Mouse (Mus musculus) hindbrain, postnatal 0 days (tissue): ENCODE results near the gene Entpd8. TPM values are rescaled to one million over a fixed set of nuclear protein-coding genes. Genes with fewer than 3 reads are reported as not detected.

Experiments used
- ATAC-seq: fragments of 200-750 bp; cut with Nextera tagmentation; 2 replicates; pipeline ENCODE4 v1.8.0; 2017; ENCODE audit warnings: mild to moderate bottlenecking, moderate TSS enrichment, moderate library complexity
- DNase-seq: peaks from one replicate; pipeline ENCODE4 v3.0.0-alpha.2; 2015; ENCODE audit warnings: low spot score
- H3K27ac ChIP-seq: fragments of 300-500 bp; sonication (generic); 2 replicates; pipeline ENCODE4 v1.5.1; 2014; ENCODE audit warnings: mild to moderate bottlenecking
- H3K27me3 ChIP-seq: fragments of 300-500 bp; sonication (generic); 2 replicates; pipeline ENCODE4 v1.6.1; 2014; ENCODE audit warnings: low read length, mixed read lengths; ENCODE audit not compliant: insufficient read depth
- H3K36me3 ChIP-seq: fragments of 300-500 bp; sonication (generic); 2 replicates; pipeline ENCODE4 v1.6.1; 2014; ENCODE audit warnings: low read length, mixed read lengths; ENCODE audit not compliant: insufficient read depth
- H3K4me1 ChIP-seq: fragments of 300-500 bp; sonication (generic); 2 replicates; pipeline ENCODE4 v1.6.1; 2014; ENCODE audit warnings: antibody characterized with exemption, low read length, mixed read lengths; ENCODE audit not compliant: insufficient read depth
- H3K4me2 ChIP-seq: fragments of 300-500 bp; sonication (generic); 2 replicates; pipeline ENCODE4 v1.6.1; 2014; ENCODE audit warnings: low read depth, mild to moderate bottlenecking, low read length, moderate library complexity, mixed read lengths
- H3K4me3 ChIP-seq: fragments of 300-500 bp; sonication (generic); 2 replicates; pipeline ENCODE4 v1.5.1; 2014; ENCODE audit warnings: low read length
- H3K9ac ChIP-seq: fragments of 300-500 bp; sonication (generic); replicated peaks from 2 replicates; pipeline ENCODE4 v1.6.1; 2014; ENCODE audit warnings: mild to moderate bottlenecking, low read length, moderate library complexity, mixed read lengths
- H3K9me3 ChIP-seq: fragments of 300-500 bp; sonication (generic); 2 replicates; pipeline ENCODE4 v1.6.1; 2016; ENCODE audit warnings: low read length, mixed read lengths
- CTCF ChIP-seq: IDR thresholded peaks from 2 replicates; pipeline ENCODE4 v1.5.1; 2016; ENCODE audit warnings: antibody characterized with exemption, control low read depth, low read depth
- whole genome bisulfite sequencing: fragments of 180-500 bp; shearing (Covaris S2); extraction: QIAGEN DNeasy Blood & Tissue Kit; methylation state at CpG from one replicate; pipeline ENCODE4 v1.1.7; 2014; 5-methylcytosine and 5-hydroxymethylcytosine counted together
- microRNA-seq, 2 experiments: library from miRNA; unstranded; fragments of <30 nt; microRNA quantifications; one replicate each; pipeline ENCODE4; 2016
- polyA plus RNA-seq: library from polyadenylated mRNA; unstranded; fragments of >200 nt; fragmentation: Nextera tagmentation; extraction: Ambion mirVana; gene quantifications from 2 replicates; pipeline ENCODE4 v1.2.1, GENCODE M21; 2015
- total RNA-seq: library from RNA; depleted of rRNA; stranded (reverse); fragments of >200 nt; gene quantifications from 2 replicates; pipeline ENCODE4 v1.2.3, GENCODE M21; 2014; rRNA removed

Entpd8 gene
- total and polyA plus RNA-seq, 2 experiments from 2014 or later, result not detected

DNA sequence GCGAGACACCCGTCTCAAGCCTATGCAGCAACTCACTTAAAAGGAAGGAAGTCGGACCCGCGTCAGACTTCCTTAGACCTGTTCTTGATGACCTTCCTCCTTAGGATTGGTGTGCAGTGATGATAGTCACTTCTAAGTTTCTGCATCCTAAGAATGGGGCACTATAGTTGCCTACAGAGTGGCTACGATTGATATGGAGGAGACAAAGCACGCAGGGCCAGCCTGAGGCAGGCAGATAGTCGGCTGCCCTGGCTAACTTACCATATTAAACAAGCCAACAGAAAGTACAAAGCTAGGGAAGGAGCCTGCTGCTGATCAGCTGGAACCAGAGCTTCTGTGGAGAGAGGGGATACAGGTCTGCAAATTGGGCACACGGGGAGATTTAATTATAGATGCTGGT is 51.5 kb downstream of the Entpd8 start:
- H3K4me3 ChIP-seq, result no peak overlapping the region
- H3K27ac ChIP-seq, result no peak overlapping the region
- no peak for DNase-seq
- no peak overlapping the region for H3K9ac ChIP-seq
- H3K36me3 ChIP-seq, result no peaks in the 10 kb centered on the region
- ATAC-seq, result no peak
- no peak for TF ChIP-seq CTCF
- no peak overlapping the region for H3K4me2 ChIP-seq
- H3K27me3 ChIP-seq, result no peaks in the 10 kb centered on the region
- WGBS, result 75% methylated on average over 9 of the region's 9 CpGs
- no peaks in the 10 kb centered on the region for H3K9me3 ChIP-seq
- peaks cover 3% of the 10 kb centered on the region; the same call in 1 of the 2 replicates for H3K4me1 ChIP-seq

Small RNA genes within 50 kb of the gene (microRNA-seq; reads per million reads assigned to microRNA genes)
- gene Gm24328, result 0 reads per million in 2 experiments
- 0 to 0.18 reads per million in 2 experiments for gene Mir7664

Other genes with a start within 250 kb of the Entpd8 start
- 52.0 and 79.8 TPM in 2 replicates for gene Ehmt1, start 160.7 kb upstream of the Entpd8 start, total RNA-seq
- gene Ehmt1, start 160.7 kb upstream of the Entpd8 start, polyA plus RNA-seq, result 61.8 and 63.1 TPM in 2 replicates
- gene Arrdc1, start 145.1 kb upstream of the Entpd8 start, total RNA-seq, result 78.8 and 80.7 TPM in 2 replicates
- 39.8 and 41.9 TPM in 2 replicates for gene Arrdc1, start 145.1 kb upstream of the Entpd8 start, polyA plus RNA-seq
- gene Zmynd19, start 130.5 kb upstream of the Entpd8 start, total RNA-seq, result 23.2 and 25.6 TPM in 2 replicates
- 19.2 and 21.0 TPM in 2 replicates for gene Zmynd19, start 130.5 kb upstream of the Entpd8 start, polyA plus RNA-seq
- gene Dph7, start 117.9 kb upstream of the Entpd8 start, total RNA-seq, result 38.9 and 45.8 TPM in 2 replicates
- gene Dph7, start 117.9 kb upstream of the Entpd8 start, polyA plus RNA-seq, result 32.1 and 35.7 TPM in 2 replicates
- 52.0 and 52.7 TPM in 2 replicates for gene Mrpl41, start 105.2 kb upstream of the Entpd8 start, total RNA-seq
- gene Mrpl41, start 105.2 kb upstream of the Entpd8 start, polyA plus RNA-seq, result 197 and 201 TPM in 2 replicates
- 6.7 and 7.6 TPM in 2 replicates for gene Pnpla7, start 104.3 kb upstream of the Entpd8 start, total RNA-seq
- gene Pnpla7, start 104.3 kb upstream of the Entpd8 start, polyA plus RNA-seq, result 4.1 and 4.8 TPM in 2 replicates
- gene Nsmf, start 25.9 kb upstream of the Entpd8 start, total RNA-seq, result 254 and 279 TPM in 2 replicates
- gene Nsmf, start 25.9 kb upstream of the Entpd8 start, polyA plus RNA-seq, result 152 and 159 TPM in 2 replicates
- gene Noxa1, start 14.8 kb downstream of the Entpd8 start, total RNA-seq, result not detected in 2 replicates
- not detected in 2 replicates for gene Noxa1, start 14.8 kb downstream of the Entpd8 start, polyA plus RNA-seq
- gene Nrarp, start 100.5 kb downstream of the Entpd8 start, total RNA-seq, result 50.8 and 58.0 TPM in 2 replicates
- gene Nrarp, start 100.5 kb downstream of the Entpd8 start, polyA plus RNA-seq, result 14.2 and 14.7 TPM in 2 replicates
- 4.0 and 4.7 TPM in 2 replicates for gene Tor4a, start 116.6 kb downstream of the Entpd8 start, total RNA-seq
- 1.2 and 1.9 TPM in 2 replicates for gene Tor4a, start 116.6 kb downstream of the Entpd8 start, polyA plus RNA-seq
- 90.3 and 117 TPM in 2 replicates for gene Nelfb, start 131.2 kb downstream of the Entpd8 start, total RNA-seq
- gene Nelfb, start 131.2 kb downstream of the Entpd8 start, polyA plus RNA-seq, result 82.0 and 82.8 TPM in 2 replicates
- gene Stpg3, start 134.3 kb downstream of the Entpd8 start, total RNA-seq, result not detected in 2 replicates
- not detected in 2 replicates for gene Stpg3, start 134.3 kb downstream of the Entpd8 start, polyA plus RNA-seq
- not detected in 2 replicates for gene Fam166a, start 138.4 kb downstream of the Entpd8 start, total RNA-seq
- gene Fam166a, start 138.4 kb downstream of the Entpd8 start, polyA plus RNA-seq, result 0.42 TPM in 1 of 2 replicates, not detected in the other
- gene Tubb4b, start 144.4 kb downstream of the Entpd8 start, total RNA-seq, result 827 and 864 TPM in 2 replicates
- 531 and 568 TPM in 2 replicates for gene Tubb4b, start 144.4 kb downstream of the Entpd8 start, polyA plus RNA-seq
- gene Slc34a3, start 154.1 kb downstream of the Entpd8 start, total RNA-seq, result not detected in 2 replicates
- gene Slc34a3, start 154.1 kb downstream of the Entpd8 start, polyA plus RNA-seq, result not detected in 2 replicates
- not detected in 2 replicates for gene Rnf224, start 156.5 kb downstream of the Entpd8 start, total RNA-seq
- not detected in 2 replicates for gene Rnf224, start 156.5 kb downstream of the Entpd8 start, polyA plus RNA-seq
- gene Rnf208, start 162.0 kb downstream of the Entpd8 start, total RNA-seq, result 156 and 170 TPM in 2 replicates
- 197 and 219 TPM in 2 replicates for gene Rnf208, start 162.0 kb downstream of the Entpd8 start, polyA plus RNA-seq
- gene Cysrt1, start 162.1 kb downstream of the Entpd8 start, total RNA-seq, result 0.47 TPM in 1 of 2 replicates, not detected in the other
- 0.24 and 0.44 TPM in 2 replicates for gene Cysrt1, start 162.1 kb downstream of the Entpd8 start, polyA plus RNA-seq
- gene AL732309.1, start 166.6 kb downstream of the Entpd8 start, total RNA-seq, result 8.7 and 9.7 TPM in 2 replicates
- 2.3 and 2.6 TPM in 2 replicates for gene AL732309.1, start 166.6 kb downstream of the Entpd8 start, polyA plus RNA-seq
- 56.2 and 57.9 TPM in 2 replicates for gene Tmem203, start 175.1 kb downstream of the Entpd8 start, total RNA-seq
- 26.7 and 29.7 TPM in 2 replicates for gene Tmem203, start 175.1 kb downstream of the Entpd8 start, polyA plus RNA-seq
- 39.1 and 45.6 TPM in 2 replicates for gene Tprn, start 182.3 kb downstream of the Entpd8 start, total RNA-seq
- 30.0 and 31.1 TPM in 2 replicates for gene Tprn, start 182.3 kb downstream of the Entpd8 start, polyA plus RNA-seq
- 84.5 and 120 TPM in 2 replicates for gene Ssna1, start 192.1 kb downstream of the Entpd8 start, total RNA-seq
- gene Ssna1, start 192.1 kb downstream of the Entpd8 start, polyA plus RNA-seq, result 159 and 165 TPM in 2 replicates
- gene Anapc2, start 192.2 kb downstream of the Entpd8 start, total RNA-seq, result 26.1 and 46.7 TPM in 2 replicates
- 101 and 105 TPM in 2 replicates for gene Anapc2, start 192.2 kb downstream of the Entpd8 start, polyA plus RNA-seq
- not detected in 2 replicates for gene Tmem210, start 207.8 kb downstream of the Entpd8 start, total RNA-seq
- not detected in 2 replicates for gene Tmem210, start 207.8 kb downstream of the Entpd8 start, polyA plus RNA-seq
- 1.0 TPM in 1 of 2 replicates, not detected in the other for gene Lrrc26, start 209.6 kb downstream of the Entpd8 start, total RNA-seq
- gene Lrrc26, start 209.6 kb downstream of the Entpd8 start, polyA plus RNA-seq, result 0.20 and 0.44 TPM in 2 replicates
- gene Grin1, start 238.9 kb downstream of the Entpd8 start, total RNA-seq, result 146 and 156 TPM in 2 replicates
- 69.5 and 75.7 TPM in 2 replicates for gene Grin1, start 238.9 kb downstream of the Entpd8 start, polyA plus RNA-seq